Mouse (Mus musculus): ENCODE results near the gene Kcnk7. TPM values are rescaled to one million over a fixed set of nuclear protein-coding genes. Genes with fewer than 3 reads are reported as not detected.

Gene Kcnk7
- total and polyA plus RNA-seq, 3 experiments = not detected

DNA sequence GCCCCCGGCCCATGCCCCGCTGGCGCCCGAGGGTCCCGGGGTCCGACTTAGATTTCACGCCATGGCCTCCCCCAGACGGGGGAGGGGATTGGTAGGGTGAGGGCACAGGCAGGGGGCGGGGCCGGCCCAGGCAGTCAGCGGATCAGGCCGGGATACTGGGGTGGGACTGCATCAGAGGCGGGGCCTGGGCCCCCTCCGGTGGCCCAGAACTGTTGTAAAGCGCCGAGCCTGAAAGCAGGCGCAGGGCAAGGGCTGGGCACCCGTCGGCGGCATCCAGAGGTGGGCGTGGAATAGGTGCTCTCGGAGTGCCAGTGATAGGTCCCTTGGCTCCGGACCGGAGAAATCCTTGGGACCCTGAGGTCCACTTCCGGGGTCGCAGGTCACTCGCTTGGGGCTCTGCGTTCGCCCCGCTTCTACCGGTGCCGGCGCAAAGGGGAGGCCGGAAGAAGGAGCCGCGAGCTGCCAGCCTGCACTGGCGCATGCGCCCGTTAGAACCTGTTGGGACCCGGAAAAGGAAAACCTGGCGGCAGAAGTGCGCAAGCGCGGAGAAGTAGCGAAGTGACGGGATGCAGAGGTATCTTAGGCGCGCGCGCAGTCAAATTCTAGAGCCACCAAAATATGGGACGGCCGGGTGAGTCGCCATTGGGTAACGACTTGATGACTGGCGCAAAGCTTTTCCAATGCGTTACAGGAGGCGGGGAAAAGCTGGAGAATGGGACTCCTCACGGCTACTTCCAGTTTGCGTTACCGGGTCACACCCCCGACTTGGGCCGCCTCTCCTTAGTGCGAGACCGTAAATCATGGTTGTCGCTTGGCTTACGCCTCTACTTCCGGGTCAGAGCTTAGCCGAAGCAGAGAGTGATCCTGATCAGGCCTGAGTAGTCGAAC is 15.7 kb upstream of the Kcnk7 start, which contains the start of the genes Map3k11 and Pcnx3:
Gene Map3k11, plus strand, starts transcription at position 543 of the 888 bp plus-strand sequence.
Gene Pcnx3, minus strand, starts transcription at position 709 of the 888 bp plus-strand sequence.
- peak; percentile 93 to 99 for DNase-seq
- intact Hi-C loops (cut with DNase I) = loop anchor here (1.0 to 10.0 kb wide), 4 partner anchors 25 to 304 kb away; partner anchors contain the start of genes Kat5, Sart1 and Sipa1
- Histone ChIP-seq H3K36me3 (ENCODE audit: control insufficient read depth, insufficient read depth, low read length) (no peaks in the 10 kb centered on the region), H3K27ac (peak within 1 kb of the TSS; percentile 97), H3K4me1 (ENCODE audit: control insufficient read depth, insufficient read depth, low read length) (peaks cover 9% of the 10 kb centered on the region), H3K9ac (ENCODE audit: low read depth, low read length) (peak within 1 kb of the TSS; percentile 78), H3K4me3 (peak within 1 kb of the TSS; percentile 94), H3K79me2 (replicated peaks; ENCODE audit: control insufficient read depth, insufficient read depth, low read length) (peaks cover 7% of the 10 kb centered on the region), H3K27me3 (ENCODE audit: control insufficient read depth, insufficient read depth, low read length) (no peaks in the 10 kb centered on the region)
- under 1% methylated on average over 68 of the region's 69 CpGs for WGBS
- peak; percentile 67; the same call in 1 of the 2 replicates for TF ChIP-seq EP300 (IDR thresholded peaks at IDR 0.05; ENCODE audit: insufficient read depth, low read depth, low read length)
- peak; percentile 53 for TF ChIP-seq CTCF (IDR thresholded peaks at IDR 0.05)
- TF ChIP-seq POLR2A (IDR thresholded peaks at IDR 0.05; ENCODE audit: insufficient read depth, low read depth, low read length) = no peak; the same call in 1 of the 2 replicates

DNA sequence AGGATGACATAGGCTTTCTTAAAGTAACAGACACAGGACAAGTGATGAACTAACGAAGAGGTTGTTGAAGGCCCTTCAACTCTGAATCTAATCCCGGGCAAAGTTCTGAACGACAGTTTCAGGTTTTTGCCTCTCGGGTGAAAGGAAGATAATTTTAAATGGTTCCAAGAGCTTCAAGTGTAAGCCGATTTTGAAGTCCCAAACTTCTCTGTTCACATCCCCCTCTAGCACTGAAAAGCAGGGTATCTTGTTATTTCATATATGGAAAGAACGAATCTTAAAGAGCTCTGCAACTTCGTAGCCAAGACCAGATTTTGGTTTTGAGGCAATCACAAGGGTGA is 15.1 kb upstream of the Kcnk7 start:
- no peak for TF ChIP-seq CTCF (IDR thresholded peaks at IDR 0.05)
- no peak for TF ChIP-seq POLR2A (IDR thresholded peaks at IDR 0.05; ENCODE audit: insufficient read depth, low read depth, low read length)
- TF ChIP-seq EP300 (IDR thresholded peaks at IDR 0.05; ENCODE audit: insufficient read depth, low read depth, low read length) = no peak
- H3K36me3 ChIP-seq (ENCODE audit: control insufficient read depth, insufficient read depth, low read length) = no peaks in the 10 kb centered on the region
- WGBS = under 1% methylated on average over 7 of the region's 7 CpGs
- peak overlapping the region; percentile 94 for H3K4me3 ChIP-seq
- intact Hi-C loops (cut with DNase I) = loop anchor here (5.0 to 10.0 kb wide), 3 partner anchors 42 to 304 kb away; partner anchors contain the start of genes Kat5 and Sart1
- peaks cover 14% of the 10 kb centered on the region for H3K4me1 ChIP-seq (ENCODE audit: control insufficient read depth, insufficient read depth, low read length)
- no peak for DNase-seq
- H3K27ac ChIP-seq = peak overlapping the region; percentile 97
- H3K79me2 ChIP-seq (replicated peaks; ENCODE audit: control insufficient read depth, insufficient read depth, low read length) = peaks cover 7% of the 10 kb centered on the region
- peak overlapping the region; percentile 64 for H3K9ac ChIP-seq (ENCODE audit: low read depth, low read length)
- H3K27me3 ChIP-seq (ENCODE audit: control insufficient read depth, insufficient read depth, low read length) = no peaks in the 10 kb centered on the region

DNA sequence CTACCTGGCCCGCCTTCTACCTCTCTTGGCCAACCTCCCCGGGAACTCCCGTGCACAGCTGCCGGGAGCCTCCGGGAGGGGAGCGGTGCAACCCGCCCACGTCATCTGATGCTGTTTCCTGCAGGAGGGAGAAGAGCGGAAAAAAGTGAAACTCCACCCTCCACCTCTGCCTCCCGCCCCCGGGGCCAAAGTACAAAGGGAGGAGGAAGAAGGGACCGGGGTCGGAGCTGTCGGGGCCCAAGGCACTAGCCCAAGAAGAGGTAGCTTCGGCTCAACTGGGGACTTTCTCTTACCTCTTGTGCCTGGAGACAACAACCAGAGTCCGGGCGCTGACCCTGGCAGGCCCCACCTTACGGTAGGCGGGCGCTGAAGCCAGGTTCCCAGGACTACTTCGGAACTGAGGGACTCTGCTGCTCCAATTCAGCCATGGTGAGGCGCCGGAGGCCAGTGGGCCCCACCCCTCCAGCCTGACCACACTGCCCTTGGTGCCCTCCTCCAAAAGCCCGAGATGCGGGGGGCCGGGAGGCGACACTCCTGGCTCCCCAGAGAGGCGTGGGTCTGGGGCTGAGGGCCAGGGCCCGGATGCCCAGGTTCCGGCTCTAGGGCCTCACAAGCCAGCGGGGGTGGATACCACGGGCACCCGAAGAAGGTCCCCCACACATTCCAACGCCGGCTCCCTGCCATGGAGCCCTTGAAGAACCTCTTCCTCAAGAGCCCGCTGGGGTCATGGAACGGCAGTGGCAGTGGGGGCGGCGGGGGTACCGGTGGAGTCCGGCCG is 14.4 kb upstream of the Kcnk7 start:
- Histone ChIP-seq H3K79me2 (replicated peaks; ENCODE audit: control insufficient read depth, insufficient read depth, low read length) (peaks cover 7% of the 10 kb centered on the region), H3K9ac (ENCODE audit: low read depth, low read length) (peak overlapping the region; percentile 78), H3K27ac (peak overlapping the region; percentile 97), H3K27me3 (ENCODE audit: control insufficient read depth, insufficient read depth, low read length) (no peaks in the 10 kb centered on the region), H3K4me1 (ENCODE audit: control insufficient read depth, insufficient read depth, low read length) (peaks cover 17% of the 10 kb centered on the region), H3K36me3 (ENCODE audit: control insufficient read depth, insufficient read depth, low read length) (no peaks in the 10 kb centered on the region), H3K4me3 (peak overlapping the region; percentile 94)
- intact Hi-C loops (cut with DNase I) = loop anchor here (2.0 to 10.0 kb wide), 4 partner anchors 42 to 305 kb away; partner anchors contain the start of genes Kat5, Rela and Sart1
- TF ChIP-seq EP300 (IDR thresholded peaks at IDR 0.05; ENCODE audit: insufficient read depth, low read depth, low read length) = 0 out of 2 replicates have a peak, but pooled peaks have one; percentile 16
- TF ChIP-seq POLR2A (IDR thresholded peaks at IDR 0.05; ENCODE audit: insufficient read depth, low read depth, low read length) = peak; percentile 90
- TF ChIP-seq CTCF (IDR thresholded peaks at IDR 0.05) = peak; percentile 11; the same call in 1 of the 2 replicates
- WGBS = 2% methylated on average over 42 of the region's 42 CpGs
- peak; percentile 89 to 93 for DNase-seq

DNA sequence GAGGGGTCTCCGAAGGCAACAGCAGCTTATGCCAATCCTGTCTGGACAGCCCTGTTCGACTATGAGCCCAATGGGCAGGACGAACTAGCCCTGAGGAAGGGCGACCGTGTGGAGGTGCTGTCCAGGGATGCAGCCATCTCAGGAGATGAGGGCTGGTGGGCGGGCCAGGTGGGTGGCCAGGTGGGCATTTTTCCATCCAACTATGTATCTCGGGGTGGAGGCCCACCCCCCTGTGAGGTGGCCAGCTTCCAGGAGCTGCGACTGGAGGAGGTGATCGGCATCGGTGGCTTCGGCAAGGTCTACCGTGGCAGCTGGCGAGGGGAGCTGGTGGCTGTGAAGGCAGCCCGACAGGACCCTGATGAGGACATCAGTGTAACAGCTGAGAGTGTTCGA is 13.8 kb upstream of the Kcnk7 start:
- Histone ChIP-seq H3K27me3 (ENCODE audit: control insufficient read depth, insufficient read depth, low read length) (no peaks in the 10 kb centered on the region), H3K36me3 (ENCODE audit: control insufficient read depth, insufficient read depth, low read length) (no peaks in the 10 kb centered on the region; the same call in 1 of the 2 replicates), H3K4me1 (ENCODE audit: control insufficient read depth, insufficient read depth, low read length) (peaks cover 17% of the 10 kb centered on the region), H3K27ac (peak overlapping the region; percentile 97), H3K9ac (ENCODE audit: low read depth, low read length) (peak overlapping the region; percentile 78), H3K4me3 (peak overlapping the region; percentile 94), H3K79me2 (replicated peaks; ENCODE audit: control insufficient read depth, insufficient read depth, low read length) (peaks cover 11% of the 10 kb centered on the region)
- DNase-seq = peak in 1 of 2 experiments; percentile 47
- TF ChIP-seq CTCF (IDR thresholded peaks at IDR 0.05) = no peak
- WGBS = 17% methylated on average over 15 of the region's 15 CpGs
- intact Hi-C loops (cut with DNase I) = loop anchor here (2.0 kb wide), 1 partner anchor 54 kb away; the partner anchor contains the start of gene Rela

DNA sequence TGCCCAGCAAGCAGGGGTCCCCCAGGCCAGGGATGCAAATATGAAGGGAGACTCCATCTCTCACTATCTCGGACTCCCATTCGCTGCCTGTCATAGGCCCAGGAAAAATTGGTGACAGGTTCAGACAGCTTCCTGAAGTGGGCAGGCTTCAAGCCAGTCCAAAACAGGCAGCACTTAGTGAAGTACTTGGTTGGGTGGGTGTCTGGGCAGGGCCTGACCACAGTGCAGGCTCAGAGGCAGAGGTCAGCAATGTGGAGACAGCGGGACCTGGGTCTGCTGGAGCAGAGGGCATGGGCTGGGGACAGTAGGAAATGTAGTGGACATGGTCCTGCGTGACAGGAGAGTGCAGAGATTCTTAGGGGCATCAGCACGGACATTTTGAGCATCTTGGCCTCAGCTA is 12.6 kb upstream of the Kcnk7 start:
- H3K4me1 ChIP-seq (ENCODE audit: control insufficient read depth, insufficient read depth, low read length) = peaks cover 17% of the 10 kb centered on the region
- no peaks in the 10 kb centered on the region; the same call in 1 of the 2 replicates for H3K36me3 ChIP-seq (ENCODE audit: control insufficient read depth, insufficient read depth, low read length)

More for the DNA sequence above, 12.6 kb upstream of the Kcnk7 start:
- peaks cover 11% of the 10 kb centered on the region for H3K79me2 ChIP-seq (replicated peaks; ENCODE audit: control insufficient read depth, insufficient read depth, low read length)
- TF ChIP-seq POLR2A (IDR thresholded peaks at IDR 0.05; ENCODE audit: insufficient read depth, low read depth, low read length) (peak; percentile 10; the same call in 1 of the 2 replicates), EP300 (IDR thresholded peaks at IDR 0.05; ENCODE audit: insufficient read depth, low read depth, low read length) (no peak), CTCF (IDR thresholded peaks at IDR 0.05) (no peak)
- peak overlapping the region; percentile 78 for H3K9ac ChIP-seq (ENCODE audit: low read depth, low read length)
- DNase-seq = peak in 1 of 2 experiments; percentile 50
- no peaks in the 10 kb centered on the region for H3K27me3 ChIP-seq (ENCODE audit: control insufficient read depth, insufficient read depth, low read length)
- intact Hi-C loops (cut with DNase I) = loop anchor here (2.0 kb wide), 1 partner anchor 55 kb away; the partner anchor contains the start of gene Rela
- H3K27ac ChIP-seq = peak overlapping the region; percentile 97
- H3K4me3 ChIP-seq = peak overlapping the region; percentile 94
- WGBS = 18% methylated on average over 5 of the region's 5 CpGs

All from heart, adult 2 months (tissue).